Mouse (Mus musculus): Measurements from ENCODE around the gene Slc1a3. TPM values are rescaled to one million over a fixed set of nuclear protein-coding genes. Genes with fewer than 3 reads are reported as not detected.

Gene Slc1a3
- polyA plus RNA-seq, 1 experiment from 2014 or later, result 18.3 TPM

- Histone ChIP-seq H3K4me1 (ENCODE audit: control insufficient read depth, insufficient read depth, low read length) (no peaks in the 10 kb centered on the region), H3K4me2 (replicated peaks; ENCODE audit: low read depth, low read length) (no peak overlapping the region), H3K27me3 (ENCODE audit: control insufficient read depth, insufficient read depth, low read length) (no peaks in the 10 kb centered on the region), H3K4me3 (ENCODE audit: low read depth, low read length) (no peak overlapping the region), H3K9ac (replicated peaks; ENCODE audit: low read depth, low read length) (no peak overlapping the region), H3K9me3 (ENCODE audit: control insufficient read depth, low read depth, low read length) (no peaks in the 10 kb centered on the region), H3K27ac (ENCODE audit: low read length) (no peak overlapping the region), H3K36me3 (ENCODE audit: control insufficient read depth, insufficient read depth, low read length) (no peaks in the 10 kb centered on the region)
- 85% methylated on average over 5 of the region's 5 CpGs for WGBS
- no peak for ATAC-seq (ENCODE audit: insufficient number of reproducible peaks, insufficient read depth, low FRiP score, low read depth)
Observed at GRCm38 (mm10) chr15:8681009-8681408, 29.6 kb downstream of the Slc1a3 start.

- Histone ChIP-seq H3K4me2 (replicated peaks; ENCODE audit: low read depth, low read length) (no peak overlapping the region), H3K9ac (replicated peaks; ENCODE audit: low read depth, low read length) (no peak overlapping the region), H3K4me3 (ENCODE audit: low read depth, low read length) (no peak overlapping the region), H3K27ac (ENCODE audit: low read length) (no peak overlapping the region), H3K4me1 (ENCODE audit: control insufficient read depth, insufficient read depth, low read length) (no peaks in the 10 kb centered on the region), H3K27me3 (ENCODE audit: control insufficient read depth, insufficient read depth, low read length) (no peaks in the 10 kb centered on the region), H3K9me3 (ENCODE audit: control insufficient read depth, low read depth, low read length) (no peaks in the 10 kb centered on the region), H3K36me3 (ENCODE audit: control insufficient read depth, insufficient read depth, low read length) (no peaks in the 10 kb centered on the region)
- no peak for ATAC-seq (ENCODE audit: insufficient number of reproducible peaks, insufficient read depth, low FRiP score, low read depth)
- 89% methylated on average over 2 of the region's 2 CpGs for WGBS
Observed at GRCm38 (mm10) chr15:8676959-8677358, 33.6 kb downstream of the Slc1a3 start.

GRCm38 (mm10) chr15:8676211-8676691 lies 34.3 kb downstream of the Slc1a3 start:
- no peak overlapping the region for H3K27ac ChIP-seq (ENCODE audit: low read length)
- 23% methylated on average over 5 of the region's 5 CpGs for WGBS
- H3K4me2 ChIP-seq (replicated peaks; ENCODE audit: low read depth, low read length), result no peak overlapping the region
- H3K36me3 ChIP-seq (ENCODE audit: control insufficient read depth, insufficient read depth, low read length), result no peaks in the 10 kb centered on the region
- H3K4me1 ChIP-seq (ENCODE audit: control insufficient read depth, insufficient read depth, low read length), result no peaks in the 10 kb centered on the region
- H3K27me3 ChIP-seq (ENCODE audit: control insufficient read depth, insufficient read depth, low read length), result no peaks in the 10 kb centered on the region
- no peaks in the 10 kb centered on the region for H3K9me3 ChIP-seq (ENCODE audit: control insufficient read depth, low read depth, low read length)
- H3K4me3 ChIP-seq (ENCODE audit: low read depth, low read length), result no peak overlapping the region
- no peak for ATAC-seq (ENCODE audit: insufficient number of reproducible peaks, insufficient read depth, low FRiP score, low read depth)
- H3K9ac ChIP-seq (replicated peaks; ENCODE audit: low read depth, low read length), result no peak overlapping the region

GRCm38 (mm10) chr15:8675616-8676015 lies 34.9 kb downstream of the Slc1a3 start:
- H3K4me2 ChIP-seq (replicated peaks; ENCODE audit: low read depth, low read length), result no peak overlapping the region
- no peak overlapping the region for H3K9ac ChIP-seq (replicated peaks; ENCODE audit: low read depth, low read length)
- H3K9me3 ChIP-seq (ENCODE audit: control insufficient read depth, low read depth, low read length), result no peaks in the 10 kb centered on the region
- 87% methylated on average over 4 of the region's 4 CpGs for WGBS
- H3K4me1 ChIP-seq (ENCODE audit: control insufficient read depth, insufficient read depth, low read length), result no peaks in the 10 kb centered on the region
- no peak overlapping the region for H3K4me3 ChIP-seq (ENCODE audit: low read depth, low read length)
- no peak overlapping the region for H3K27ac ChIP-seq (ENCODE audit: low read length)
- ATAC-seq (ENCODE audit: insufficient number of reproducible peaks, insufficient read depth, low FRiP score, low read depth), result no peak
- no peaks in the 10 kb centered on the region for H3K36me3 ChIP-seq (ENCODE audit: control insufficient read depth, insufficient read depth, low read length)
- no peaks in the 10 kb centered on the region for H3K27me3 ChIP-seq (ENCODE audit: control insufficient read depth, insufficient read depth, low read length)

- no peak for ATAC-seq (ENCODE audit: insufficient number of reproducible peaks, insufficient read depth, low FRiP score, low read depth)
- Histone ChIP-seq H3K4me3 (ENCODE audit: low read depth, low read length) (no peak overlapping the region), H3K9ac (replicated peaks; ENCODE audit: low read depth, low read length) (no peak overlapping the region), H3K27ac (ENCODE audit: low read length) (no peak overlapping the region), H3K9me3 (ENCODE audit: control insufficient read depth, low read depth, low read length) (no peaks in the 10 kb centered on the region), H3K36me3 (ENCODE audit: control insufficient read depth, insufficient read depth, low read length) (no peaks in the 10 kb centered on the region), H3K4me2 (replicated peaks; ENCODE audit: low read depth, low read length) (no peak overlapping the region), H3K27me3 (ENCODE audit: control insufficient read depth, insufficient read depth, low read length) (no peaks in the 10 kb centered on the region), H3K4me1 (ENCODE audit: control insufficient read depth, insufficient read depth, low read length) (no peaks in the 10 kb centered on the region)
- WGBS, result 81% methylated on average over 5 of the region's 5 CpGs
Observed at GRCm38 (mm10) chr15:8672532-8672931, 38.0 kb downstream of the Slc1a3 start.

GRCm38 (mm10) chr15:8667849-8668522 lies 42.6 kb downstream of the Slc1a3 start:
- Histone ChIP-seq H3K4me1 (ENCODE audit: control insufficient read depth, insufficient read depth, low read length) (no peaks in the 10 kb centered on the region), H3K27me3 (ENCODE audit: control insufficient read depth, insufficient read depth, low read length) (no peaks in the 10 kb centered on the region)
- WGBS, result 94% methylated on average over 25 of the region's 25 CpGs

GRCm38 (mm10) chr15:8665675-8666350 lies 44.8 kb downstream of the Slc1a3 start:
- Histone ChIP-seq H3K4me2 (replicated peaks; ENCODE audit: low read depth, low read length) (no peak overlapping the region), H3K4me1 (ENCODE audit: control insufficient read depth, insufficient read depth, low read length) (no peaks in the 10 kb centered on the region), H3K27ac (ENCODE audit: low read length) (no peak overlapping the region), H3K9me3 (ENCODE audit: control insufficient read depth, low read depth, low read length) (no peaks in the 10 kb centered on the region), H3K9ac (replicated peaks; ENCODE audit: low read depth, low read length) (no peak overlapping the region), H3K27me3 (ENCODE audit: control insufficient read depth, insufficient read depth, low read length) (no peaks in the 10 kb centered on the region), H3K4me3 (ENCODE audit: low read depth, low read length) (no peak overlapping the region), H3K36me3 (ENCODE audit: control insufficient read depth, insufficient read depth, low read length) (no peaks in the 10 kb centered on the region)
- ATAC-seq (ENCODE audit: insufficient number of reproducible peaks, insufficient read depth, low FRiP score, low read depth), result no peak
- WGBS, result 88% methylated on average over 15 of the region's 15 CpGs

More at GRCm38 (mm10) chr15:8667849-8668522, 42.6 kb downstream of the Slc1a3 start:
- Histone ChIP-seq H3K9me3 (ENCODE audit: control insufficient read depth, low read depth, low read length) (no peaks in the 10 kb centered on the region), H3K27ac (ENCODE audit: low read length) (no peak overlapping the region), H3K9ac (replicated peaks; ENCODE audit: low read depth, low read length) (no peak overlapping the region), H3K4me3 (ENCODE audit: low read depth, low read length) (no peak overlapping the region), H3K36me3 (ENCODE audit: control insufficient read depth, insufficient read depth, low read length) (no peaks in the 10 kb centered on the region), H3K4me2 (replicated peaks; ENCODE audit: low read depth, low read length) (no peak overlapping the region)
- no peak for ATAC-seq (ENCODE audit: insufficient number of reproducible peaks, insufficient read depth, low FRiP score, low read depth)

GRCm38 (mm10) chr15:8663348-8664099 lies 47.0 kb downstream of the Slc1a3 start:
- Histone ChIP-seq H3K9ac (replicated peaks; ENCODE audit: low read depth, low read length) (no peak overlapping the region), H3K27ac (ENCODE audit: low read length) (no peak overlapping the region), H3K4me1 (ENCODE audit: control insufficient read depth, insufficient read depth, low read length) (peaks cover 9% of the 10 kb centered on the region; the same call in 1 of the 2 replicates), H3K36me3 (ENCODE audit: control insufficient read depth, insufficient read depth, low read length) (no peaks in the 10 kb centered on the region), H3K4me2 (replicated peaks; ENCODE audit: low read depth, low read length) (no peak overlapping the region), H3K9me3 (ENCODE audit: control insufficient read depth, low read depth, low read length) (no peaks in the 10 kb centered on the region), H3K4me3 (ENCODE audit: low read depth, low read length) (no peak overlapping the region), H3K27me3 (ENCODE audit: control insufficient read depth, insufficient read depth, low read length) (no peaks in the 10 kb centered on the region)
- ATAC-seq (ENCODE audit: insufficient number of reproducible peaks, insufficient read depth, low FRiP score, low read depth), result no peak
- 68% methylated on average over 17 of the region's 17 CpGs for WGBS
